Mouse (Mus musculus) lung, embryonic 14.5 days (tissue): Measurements from ENCODE around the gene Slc25a13. TPM values are rescaled to one million over a fixed set of nuclear protein-coding genes. Genes with fewer than 3 reads are reported as not detected.

Experiments
- ATAC-seq: fragments of 200-750 bp; cut with Nextera tagmentation; 2 replicates; pipeline ENCODE4 v1.8.0; 2017; ENCODE audit warnings: mild to moderate bottlenecking, moderate TSS enrichment, moderate library complexity; ENCODE audit not compliant: insufficient read depth
- DNase-seq: peaks from one replicate; pipeline ENCODE4 v3.0.0-alpha.2; 2015
- H3K27ac ChIP-seq: fragments of 300-500 bp; sonication (generic); 2 replicates; pipeline ENCODE4 v1.5.1; 2014; ENCODE audit warnings: low read depth, mild to moderate bottlenecking, moderate library complexity
- H3K27me3 ChIP-seq: fragments of 300-500 bp; sonication (generic); 2 replicates; pipeline ENCODE4 v1.6.1; 2014; ENCODE audit warnings: low read length, control low read depth; ENCODE audit not compliant: insufficient read depth
- H3K36me3 ChIP-seq: fragments of 300-500 bp; sonication (generic); 2 replicates; pipeline ENCODE4 v1.6.1; 2014; ENCODE audit warnings: control low read depth; ENCODE audit not compliant: insufficient read depth
- H3K4me1 ChIP-seq: fragments of 300-500 bp; sonication (generic); 2 replicates; pipeline ENCODE4 v1.6.1; 2014; ENCODE audit warnings: antibody characterized with exemption, control low read depth; ENCODE audit not compliant: insufficient read depth
- H3K4me2 ChIP-seq: fragments of 300-500 bp; sonication (generic); 2 replicates; pipeline ENCODE4 v1.6.1; 2014; ENCODE audit warnings: mild to moderate bottlenecking
- H3K4me3 ChIP-seq: fragments of 300-500 bp; sonication (generic); 2 replicates; pipeline ENCODE4 v1.5.1; 2014; ENCODE audit warnings: low read depth, low read length
- H3K9ac ChIP-seq: fragments of 300-500 bp; sonication (generic); 2 replicates; pipeline ENCODE4 v1.6.1; 2014
- H3K9me3 ChIP-seq: fragments of 300-500 bp; sonication (generic); 2 replicates; pipeline ENCODE4 v1.6.1; 2016; ENCODE audit warnings: low read depth, low read length, control low read depth
- CTCF ChIP-seq: IDR thresholded peaks from 2 replicates; pipeline ENCODE4 v1.5.1; 2016; ENCODE audit warnings: antibody characterized with exemption, low read depth
- WGBS: fragments of 180-500 bp; shearing (Covaris S2); extraction: QIAGEN DNeasy Blood & Tissue Kit; methylation state at CpG from one replicate; pipeline ENCODE4 v1.1.7; 2014; 5-methylcytosine and 5-hydroxymethylcytosine counted together
- polyA plus RNA-seq: library from polyadenylated mRNA; unstranded; fragments of >200 nt; fragmentation: Nextera tagmentation; extraction: Ambion mirVana; gene quantifications from 2 replicates; pipeline ENCODE4 v1.2.1, GENCODE M21; 2014

Gene Slc25a13
- polyA plus RNA-seq, 1 experiment from 2014 or later, result 33.6 TPM

DNA sequence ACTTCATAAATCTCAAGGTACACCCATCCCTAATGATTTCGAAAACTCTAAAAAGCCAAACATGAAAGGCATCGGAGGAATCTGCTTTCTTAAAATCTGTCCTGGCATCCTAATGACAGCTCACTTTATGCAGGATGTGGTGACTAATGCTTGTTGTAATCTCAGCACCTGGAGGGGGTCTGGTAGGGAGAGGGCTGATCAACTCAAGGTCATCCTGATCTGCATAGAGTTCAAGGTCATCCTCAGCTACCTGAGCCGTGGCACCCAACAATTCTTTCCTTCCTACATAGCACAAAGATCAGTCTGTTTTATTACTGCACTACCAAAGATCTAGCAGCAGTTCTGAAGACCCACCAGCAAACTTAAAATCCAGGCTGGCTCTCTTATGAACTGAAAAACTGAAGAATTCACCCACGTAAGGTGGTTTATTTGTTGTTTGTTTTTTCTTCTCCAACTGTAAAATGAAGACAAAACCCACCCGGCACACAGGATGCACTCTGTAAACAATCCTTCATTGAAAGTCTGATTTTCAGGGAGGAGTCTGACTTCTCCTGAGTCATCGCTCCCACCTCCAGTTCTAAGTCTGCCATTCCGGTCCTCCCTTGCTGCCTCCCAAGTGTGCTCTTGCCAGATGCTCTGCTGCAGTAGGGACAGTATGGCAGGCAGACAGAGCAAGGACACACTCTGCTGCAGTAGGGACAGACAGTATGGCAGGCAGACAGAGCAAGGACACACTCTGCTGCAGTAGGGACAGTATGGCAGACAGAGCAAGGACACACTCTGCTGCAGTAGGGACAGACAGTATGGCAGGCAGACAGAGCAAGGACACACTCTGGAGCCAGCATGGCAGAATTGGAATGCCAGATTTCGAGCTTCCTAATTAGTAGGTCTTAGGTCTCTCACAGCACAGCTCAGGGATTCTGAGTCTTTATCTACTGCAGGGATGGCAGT is 4.3 kb downstream of the Slc25a13 start:
- Histone ChIP-seq H3K9me3 (no peaks in the 10 kb centered on the region), H3K36me3 (no peaks in the 10 kb centered on the region), H3K27me3 (no peaks in the 10 kb centered on the region), H3K4me2 (no peak overlapping the region), H3K4me3 (no peak overlapping the region), H3K4me1 (no peaks in the 10 kb centered on the region), H3K27ac (no peak overlapping the region), H3K9ac (no peak overlapping the region)
- DNase-seq (no peak), ATAC-seq (no peak)
- no peak for TF ChIP-seq CTCF
- WGBS, result 66% methylated on average over 8 of the region's 8 CpGs

GRCm38 (mm10) chr6:6211958-6212357 is 5.0 kb downstream of the Slc25a13 start:
- DNase-seq (no peak), ATAC-seq (no peak)
- Histone ChIP-seq H3K4me2 (no peak overlapping the region), H3K36me3 (no peaks in the 10 kb centered on the region), H3K9ac (no peak overlapping the region), H3K27me3 (no peaks in the 10 kb centered on the region), H3K4me1 (no peaks in the 10 kb centered on the region), H3K9me3 (no peaks in the 10 kb centered on the region), H3K4me3 (no peak overlapping the region), H3K27ac (no peak overlapping the region)
- TF ChIP-seq CTCF, result no peak
- 61% methylated on average over 3 of the region's 3 CpGs for WGBS

- no peaks in the 10 kb centered on the region for H3K27me3 ChIP-seq
- DNase-seq, result no peak
- H3K36me3 ChIP-seq, result no peaks in the 10 kb centered on the region
- H3K27ac ChIP-seq, result no peak overlapping the region
- over 99% methylated on average over 7 of the region's 7 CpGs for WGBS
- no peak for ATAC-seq
- no peak for TF ChIP-seq CTCF
- no peak overlapping the region for H3K9ac ChIP-seq
- no peak overlapping the region for H3K4me2 ChIP-seq
- H3K9me3 ChIP-seq, result no peaks in the 10 kb centered on the region
- H3K4me3 ChIP-seq, result no peak overlapping the region
- H3K4me1 ChIP-seq, result no peaks in the 10 kb centered on the region
Measured at GRCm38 (mm10) chr6:6210637-6211036, 6.3 kb downstream of the Slc25a13 start.

DNA sequence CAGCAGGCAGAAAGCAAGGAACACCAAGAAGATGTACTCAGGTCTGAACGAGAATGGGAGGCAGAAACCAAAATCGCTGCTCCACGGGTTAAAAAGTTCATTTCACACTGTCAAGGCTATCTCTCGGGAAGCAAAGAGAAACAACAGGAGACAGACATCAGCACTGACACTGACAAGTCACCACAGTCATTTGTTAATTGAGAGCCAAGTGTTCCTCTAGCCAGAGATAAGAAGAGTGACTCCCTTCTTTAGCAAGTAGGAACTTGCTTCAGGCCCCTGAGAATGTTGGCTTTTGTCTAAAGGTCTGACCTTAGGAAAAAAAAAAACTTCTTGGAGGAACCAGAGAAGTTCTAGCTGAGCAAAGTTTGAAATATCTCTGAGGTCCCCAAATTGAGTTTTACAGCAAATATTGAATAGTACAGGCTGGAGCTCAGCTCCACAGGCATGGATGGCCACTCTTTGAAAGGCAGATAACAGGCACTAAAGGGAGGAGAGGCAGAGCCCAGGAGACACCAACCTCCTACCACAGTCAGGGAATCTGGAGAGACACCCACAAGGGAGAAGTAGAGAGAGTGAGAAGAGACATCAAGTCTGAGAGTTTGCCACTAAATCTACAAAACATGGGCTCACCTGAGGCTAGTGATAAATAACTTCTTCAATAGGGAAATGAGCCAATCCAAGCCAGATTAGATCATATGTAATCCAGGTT is 8.5 kb downstream of the Slc25a13 start:
- no peaks in the 10 kb centered on the region for H3K4me1 ChIP-seq
- 5% methylated on average over 4 of the region's 4 CpGs for WGBS

DNA sequence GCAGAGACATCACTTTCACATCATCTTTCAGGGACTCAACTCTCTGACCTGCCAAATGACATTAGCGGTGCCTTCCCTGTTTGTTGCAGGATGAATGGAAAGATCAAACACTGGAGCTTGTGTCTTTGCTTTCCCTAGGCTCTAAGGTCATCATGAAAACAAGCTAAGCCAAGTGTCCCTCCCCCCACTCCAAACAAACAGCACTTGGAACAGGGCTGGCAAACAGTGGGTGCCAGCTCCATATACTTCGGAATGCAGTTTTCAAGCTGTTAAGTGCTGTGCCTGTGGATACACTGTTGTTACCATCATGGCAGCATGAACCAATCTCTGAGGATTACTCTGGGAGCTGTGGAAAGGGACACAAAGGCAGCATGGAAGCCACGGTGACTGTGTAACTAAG is 9.1 kb downstream of the Slc25a13 start:
- Histone ChIP-seq H3K9ac (no peak overlapping the region), H3K9me3 (no peaks in the 10 kb centered on the region), H3K27ac (no peak overlapping the region), H3K4me3 (no peak overlapping the region), H3K27me3 (no peaks in the 10 kb centered on the region), H3K4me1 (no peaks in the 10 kb centered on the region), H3K4me2 (no peak overlapping the region), H3K36me3 (no peaks in the 10 kb centered on the region)
- no peak for ATAC-seq
- no peak for DNase-seq
- WGBS, result 32% methylated on average over 3 of the region's 3 CpGs
- no peak for TF ChIP-seq CTCF

More for the DNA sequence above, 8.5 kb downstream of the Slc25a13 start:
- Histone ChIP-seq H3K4me2 (no peak overlapping the region), H3K27me3 (no peaks in the 10 kb centered on the region), H3K9me3 (no peaks in the 10 kb centered on the region), H3K4me3 (no peak overlapping the region), H3K9ac (no peak overlapping the region), H3K27ac (no peak overlapping the region), H3K36me3 (no peaks in the 10 kb centered on the region)
- no peak for ATAC-seq
- no peak for TF ChIP-seq CTCF
- DNase-seq, result no peak

DNA sequence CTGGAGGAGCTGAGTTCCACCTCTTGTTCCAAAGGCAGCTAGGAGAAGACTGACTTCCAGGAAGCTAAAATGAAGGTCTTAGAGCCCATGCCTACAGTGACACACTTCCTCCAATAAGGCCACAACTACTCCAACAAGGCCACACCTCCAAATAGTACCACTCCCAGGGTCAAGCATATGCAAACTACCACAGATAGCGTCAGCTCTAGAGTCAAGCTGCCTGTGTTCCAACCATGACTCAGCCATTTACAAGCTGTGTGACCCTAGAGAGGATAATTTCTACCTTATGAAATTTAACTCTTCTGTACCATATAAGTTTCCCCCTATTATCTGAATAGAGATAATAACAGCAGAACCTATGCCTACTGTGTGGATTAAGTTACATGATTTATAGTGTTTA is 9.6 kb downstream of the Slc25a13 start:
- ATAC-seq, result no peak
- no peak for DNase-seq
- TF ChIP-seq CTCF, result no peak
- WGBS, result 57% methylated on average over 1 of the region's 1 CpGs
- H3K9ac ChIP-seq, result no peak overlapping the region
- no peak overlapping the region for H3K27ac ChIP-seq
- H3K4me2 ChIP-seq, result no peak overlapping the region
- H3K27me3 ChIP-seq, result no peaks in the 10 kb centered on the region
- H3K9me3 ChIP-seq, result no peaks in the 10 kb centered on the region
- no peak overlapping the region for H3K4me3 ChIP-seq
- H3K4me1 ChIP-seq, result no peaks in the 10 kb centered on the region
- no peaks in the 10 kb centered on the region for H3K36me3 ChIP-seq

- WGBS, result 80% methylated on average over 3 of the region's 3 CpGs
- no peaks in the 10 kb centered on the region for H3K27me3 ChIP-seq
- ATAC-seq (no peak), DNase-seq (no peak)
- no peaks in the 10 kb centered on the region for H3K9me3 ChIP-seq
- no peaks in the 10 kb centered on the region for H3K36me3 ChIP-seq
- no peaks in the 10 kb centered on the region for H3K4me1 ChIP-seq
- TF ChIP-seq CTCF, result no peak
- no peak overlapping the region for H3K4me3 ChIP-seq
- no peak overlapping the region for H3K4me2 ChIP-seq
- no peak overlapping the region for H3K9ac ChIP-seq
- H3K27ac ChIP-seq, result no peak overlapping the region
Measured at GRCm38 (mm10) chr6:6205599-6206165, 11.3 kb downstream of the Slc25a13 start.
